9 mouse cellular contexts compared by ENCODE assay signal in genomic region chr13:42822545-42822944, GRCm38 (mm10).
DNase-seq lines count a peak whose midpoint lies in the region; ATAC-seq lines count a peak whose summit lies in the region.
"Had no signal": no experiment of that assay in that cellular context is flagged by ENCODE, and none has a peak within 500 bp of the region (broad histone marks: within the 10 kb centered on the region; RNA-seq: fewer than 3 reads in every experiment).

No protein-coding gene starts in this region.

- H3K4me1 ChIP-seq in kidney, embryonic 15.5 days = peaks cover 23% of the 10 kb centered on the region
- H3K4me1 ChIP-seq in liver, embryonic 13.5 days (replicated peaks) = no peaks in the 10 kb centered on the region
- H3K4me1 ChIP-seq in neural tube, embryonic 13.5 days (replicated peaks) = peaks cover 22% of the 10 kb centered on the region
- H3K4me1 ChIP-seq: stomach, embryonic 15.5 days had no signal

- H3K36me3 ChIP-seq in kidney, embryonic 15.5 days = no peaks in the 10 kb centered on the region
- H3K36me3 ChIP-seq in liver, embryonic 13.5 days = no peaks in the 10 kb centered on the region
- H3K36me3 ChIP-seq in neural tube, embryonic 13.5 days = no peaks in the 10 kb centered on the region
- H3K36me3 ChIP-seq: stomach, embryonic 15.5 days had no signal

- WGBS in kidney, embryonic 15.5 days = 15% methylated on average over 10 of the region's 10 CpGs
- WGBS in liver, embryonic 13.5 days (ENCODE audit: insufficient replicate concordance) = 23% methylated on average over 10 of the region's 10 CpGs
- 19% methylated on average over 10 of the region's 10 CpGs for WGBS in neural tube, embryonic 13.5 days

- ATAC-seq in kidney, embryonic 15.5 days (replicated peaks; ENCODE audit: low FRiP score) = peak; percentile 51; the same call in 1 of the 2 replicates
- ATAC-seq in liver, embryonic 13.5 days (ENCODE audit: low read depth) = no peak
- peak; percentile 66; the same call in 1 of the 2 replicates for ATAC-seq in neural tube, embryonic 13.5 days (ENCODE audit: low read depth)

- no peak overlapping the region for H3K9ac ChIP-seq in kidney, embryonic 15.5 days
- H3K9ac ChIP-seq in liver, embryonic 13.5 days = no peak overlapping the region
- H3K9ac ChIP-seq in neural tube, embryonic 13.5 days = no peak overlapping the region
- H3K9ac ChIP-seq: stomach, embryonic 15.5 days had no signal

- no peaks in the 10 kb centered on the region for H3K9me3 ChIP-seq in kidney, embryonic 15.5 days (replicated peaks)
- 0 out of 2 replicates have a peak, but pooled peaks cover 7% of the 10 kb centered on the region for H3K9me3 ChIP-seq in liver, embryonic 13.5 days (replicated peaks)
- no peaks in the 10 kb centered on the region for H3K9me3 ChIP-seq in neural tube, embryonic 13.5 days
- H3K9me3 ChIP-seq: stomach, embryonic 15.5 days had no signal

- 0 out of 2 replicates have a peak overlapping the region, but pooled peaks have one; percentile 22 for H3K4me2 ChIP-seq in kidney, embryonic 15.5 days
- no peak overlapping the region for H3K4me2 ChIP-seq in liver, embryonic 13.5 days
- no peak overlapping the region for H3K4me2 ChIP-seq in neural tube, embryonic 13.5 days
- H3K4me2 ChIP-seq: stomach, embryonic 15.5 days had no signal

- H3K27ac ChIP-seq in kidney, embryonic 15.5 days = peak overlapping the region; percentile 80
- no peak overlapping the region for H3K27ac ChIP-seq in liver, embryonic 13.5 days
- H3K27ac ChIP-seq in neural tube, embryonic 13.5 days (replicated peaks) = no peak overlapping the region
- H3K27ac ChIP-seq: stomach, embryonic 15.5 days had no signal

- DNase-seq in 416B (ENCODE audit: low read depth) = peak; percentile 64
- DNase-seq in adrenal gland, postnatal 10 days = peak; percentile 92
- peak; percentile 68 for DNase-seq in embryo, embryonic 11.5 days (ENCODE audit: low read depth, low spot score)
- peak; percentile 71 to 97 for DNase-seq in heart, adult 18-20 months
- DNase-seq in liver, embryonic 13.5 days = peak; percentile 20
- DNase-seq in telencephalon, adult 2 months (ENCODE audit: low read depth, low spot score) = peak; percentile 59

- no peaks in the 10 kb centered on the region for H3K27me3 ChIP-seq in kidney, embryonic 15.5 days
- H3K27me3 ChIP-seq in liver, embryonic 13.5 days = no peaks in the 10 kb centered on the region
- H3K27me3 ChIP-seq in neural tube, embryonic 13.5 days = no peaks in the 10 kb centered on the region
- H3K27me3 ChIP-seq: stomach, embryonic 15.5 days had no signal

- H3K4me3 ChIP-seq in kidney, embryonic 15.5 days (replicated peaks) = no peak overlapping the region
- H3K4me3 ChIP-seq in liver, embryonic 13.5 days (replicated peaks) = no peak overlapping the region
- no peak overlapping the region for H3K4me3 ChIP-seq in neural tube, embryonic 13.5 days
- H3K4me3 ChIP-seq: stomach, embryonic 15.5 days had no signal

Comparison
In these comparisons a context has a peak if more than half of its experiments do, and no peak if none do; other contexts are left out.
1. DNase-seq: peak in every context shown above with its lines; median percentile 92 in adrenal gland, postnatal 10 days; 84 in heart, adult 18-20 months; 68 in embryo, embryonic 11.5 days; 64 in 416B; 59 in telencephalon, adult 2 months; 20 in liver, embryonic 13.5 days.